Mouse (Mus musculus) heart, embryonic 13.5 days (tissue): ENCODE data around the gene Sbf2. TPM values are rescaled to one million over a fixed set of nuclear protein-coding genes. Genes with fewer than 3 reads are reported as not detected.
"Not testable (repeated sequence)": the region's sequence is repeated elsewhere in the genome, so short reads cannot be mapped to it uniquely, and the experiment has no call there.

ENCODE experiments used
- ATAC-seq: fragments of 200-750 bp; cut with Nextera tagmentation; 2 replicates; pipeline ENCODE4 v1.8.0; 2017; ENCODE audit warnings: moderate TSS enrichment; ENCODE audit not compliant: insufficient number of reproducible peaks, low FRiP score, low TSS enrichment; ENCODE audit errors: extremely low read depth
- H3K27ac ChIP-seq: fragments of 300-500 bp; sonication (generic); replicated peaks from 2 replicates; pipeline ENCODE4 v1.5.1; 2015; ENCODE audit warnings: moderate library complexity, mild to moderate bottlenecking, inconsistent platforms
- H3K27me3 ChIP-seq: fragments of 300-500 bp; sonication (generic); replicated peaks from 2 replicates; pipeline ENCODE4 v1.6.1; 2015; ENCODE audit warnings: mild to moderate bottlenecking, inconsistent platforms
- H3K36me3 ChIP-seq: fragments of 300-500 bp; sonication (generic); 2 replicates; pipeline ENCODE4 v1.6.1; 2015; ENCODE audit warnings: mild to moderate bottlenecking, inconsistent platforms
- H3K4me1 ChIP-seq: fragments of 300-500 bp; sonication (generic); 2 replicates; pipeline ENCODE4 v1.6.1; 2015; ENCODE audit warnings: inconsistent platforms
- H3K4me2 ChIP-seq: fragments of 300-500 bp; sonication (generic); 2 replicates; pipeline ENCODE4 v1.6.1; 2015; ENCODE audit warnings: inconsistent platforms, mild to moderate bottlenecking, moderate library complexity
- H3K4me3 ChIP-seq: fragments of 300-500 bp; sonication (generic); 2 replicates; pipeline ENCODE4 v1.5.1; 2015; ENCODE audit warnings: moderate library complexity, mild to moderate bottlenecking, inconsistent platforms
- H3K9ac ChIP-seq: fragments of 300-500 bp; sonication (generic); 2 replicates; pipeline ENCODE4 v1.6.1; 2015; ENCODE audit warnings: inconsistent platforms, mild to moderate bottlenecking, moderate library complexity
- H3K9me3 ChIP-seq: fragments of 300-500 bp; sonication (generic); 2 replicates; pipeline ENCODE4 v1.6.1; 2016; ENCODE audit warnings: inconsistent platforms
- WGBS: fragments of 180-500 bp; shearing (Covaris S2); methylation state at CpG from one replicate; pipeline ENCODE4 v1.1.7; 2015; ENCODE audit warnings: mixed read lengths; 5-methylcytosine and 5-hydroxymethylcytosine counted together
- polyA plus RNA-seq: library from polyadenylated mRNA; unstranded; fragments of >200 nt; fragmentation: Nextera tagmentation; extraction: Ambion mirVana; gene quantifications from 2 replicates; pipeline ENCODE4 v1.2.1, GENCODE M21; 2015

Sbf2 gene
- polyA plus RNA-seq, 1 experiment from 2014 or later: 25.7 TPM

GRCm38 (mm10) chr7:110498653-110499052 is 116.1 kb downstream of the Sbf2 start:
- Histone ChIP-seq H3K27ac (no peak overlapping the region), H3K4me3 (no peak overlapping the region), H3K9me3 (peaks cover 4% of the 10 kb centered on the region; the same call in 1 of the 2 replicates), H3K4me2 (no peak overlapping the region), H3K9ac (no peak overlapping the region), H3K4me1 (no peaks in the 10 kb centered on the region), H3K27me3 (no peaks in the 10 kb centered on the region), H3K36me3 (0 out of 2 replicates have a peak, but pooled peaks cover 2% of the 10 kb centered on the region)
- WGBS: 81% methylated on average over 1 of the region's 1 CpGs
- ATAC-seq: no peak

DNA sequence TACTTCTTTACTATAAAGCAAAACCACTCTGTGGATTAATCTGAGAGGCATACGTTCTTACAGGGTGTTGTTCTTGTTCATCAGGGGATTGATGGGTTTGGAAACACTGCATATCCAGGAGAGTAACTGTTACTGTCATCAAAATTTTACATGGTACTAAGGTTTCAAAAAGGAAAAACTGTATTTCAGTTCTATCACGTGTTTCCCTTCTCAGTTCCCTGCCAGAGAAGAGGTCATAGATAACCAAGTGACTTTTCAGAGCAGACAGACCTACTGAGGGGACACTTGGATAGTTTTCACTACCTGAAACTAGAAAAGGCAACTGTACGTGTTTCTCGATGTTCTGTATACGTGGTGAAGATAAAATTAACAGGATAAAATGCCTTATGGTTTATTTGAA is 123.7 kb downstream of the Sbf2 start:
- Histone ChIP-seq H3K9me3 (no peaks in the 10 kb centered on the region), H3K4me3 (no peak overlapping the region), H3K4me2 (no peak overlapping the region), H3K4me1 (peaks cover 5% of the 10 kb centered on the region; the same call in 1 of the 2 replicates), H3K27ac (no peak overlapping the region), H3K27me3 (no peaks in the 10 kb centered on the region), H3K36me3 (no peaks in the 10 kb centered on the region), H3K9ac (no peak overlapping the region)
- no peak for ATAC-seq
- WGBS: 69% methylated on average over 5 of the region's 5 CpGs

GRCm38 (mm10) chr7:110485051-110485450 is 129.7 kb downstream of the Sbf2 start:
- H3K36me3 ChIP-seq: peaks cover 5% of the 10 kb centered on the region
- H3K9me3 ChIP-seq: no peaks in the 10 kb centered on the region
- whole genome bisulfite sequencing: 63% methylated on average over 5 of the region's 5 CpGs
- H3K4me1 ChIP-seq: peaks cover 7% of the 10 kb centered on the region; the same call in 1 of the 2 replicates
- no peak overlapping the region for H3K4me2 ChIP-seq
- no peak overlapping the region for H3K27ac ChIP-seq
- H3K9ac ChIP-seq: no peak overlapping the region
- no peak for ATAC-seq
- H3K4me3 ChIP-seq: no peak overlapping the region
- H3K27me3 ChIP-seq: no peaks in the 10 kb centered on the region

DNA sequence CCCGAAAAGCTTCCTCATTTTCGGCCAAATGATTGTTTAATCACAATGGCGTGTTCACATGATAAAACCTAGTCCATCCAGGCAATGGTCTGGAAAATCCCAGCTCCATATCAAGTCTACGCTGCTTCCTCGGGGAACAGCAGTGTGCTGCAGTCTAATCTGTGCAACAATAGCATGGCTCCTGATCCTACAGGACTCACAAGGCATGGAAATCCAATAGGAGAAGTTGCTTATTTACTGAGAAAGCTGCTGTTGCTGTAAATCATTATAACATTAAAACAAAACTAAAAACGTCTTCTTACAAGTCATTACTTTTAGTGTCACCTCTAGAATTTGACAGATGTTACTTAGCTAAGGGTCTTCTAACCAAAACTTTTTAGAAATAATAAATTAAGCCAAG is 143.7 kb downstream of the Sbf2 start:
- Histone ChIP-seq H3K4me3 (no peak overlapping the region), H3K27ac (no peak overlapping the region), H3K4me1 (no peaks in the 10 kb centered on the region), H3K27me3 (no peaks in the 10 kb centered on the region), H3K4me2 (no peak overlapping the region), H3K36me3 (no peaks in the 10 kb centered on the region), H3K9me3 (no peaks in the 10 kb centered on the region), H3K9ac (no peak overlapping the region)
- no peak for ATAC-seq
- 53% methylated on average over 6 of the region's 6 CpGs for WGBS

DNA sequence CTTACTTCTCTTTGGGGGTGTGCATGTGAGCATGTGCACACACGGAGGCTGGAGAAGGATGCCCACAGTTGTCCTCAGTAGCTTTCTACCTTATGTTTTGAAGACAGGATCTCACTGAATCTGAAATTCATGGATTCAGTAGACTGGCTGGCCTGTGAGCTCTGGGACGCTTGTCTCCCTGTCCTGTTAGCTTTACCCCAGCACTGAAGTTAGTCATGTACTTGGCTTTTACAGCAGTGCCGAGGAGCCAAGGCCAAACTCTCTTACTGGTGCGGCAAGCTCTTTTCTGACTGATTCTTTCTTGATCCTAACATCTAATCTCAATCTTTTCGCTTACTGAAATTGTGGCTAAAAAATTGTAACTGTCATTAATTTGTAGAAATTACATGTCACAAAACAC is 151.3 kb downstream of the Sbf2 start:
- Histone ChIP-seq H3K4me1 (no peaks in the 10 kb centered on the region), H3K36me3 (no peaks in the 10 kb centered on the region; the same call in none of the 2 replicates), H3K9ac (no peak overlapping the region), H3K27ac (no peak overlapping the region), H3K9me3 (no peaks in the 10 kb centered on the region), H3K27me3 (no peaks in the 10 kb centered on the region), H3K4me2 (no peak overlapping the region), H3K4me3 (no peak overlapping the region)
- no peak for ATAC-seq
- WGBS: 77% methylated on average over 5 of the region's 5 CpGs

DNA sequence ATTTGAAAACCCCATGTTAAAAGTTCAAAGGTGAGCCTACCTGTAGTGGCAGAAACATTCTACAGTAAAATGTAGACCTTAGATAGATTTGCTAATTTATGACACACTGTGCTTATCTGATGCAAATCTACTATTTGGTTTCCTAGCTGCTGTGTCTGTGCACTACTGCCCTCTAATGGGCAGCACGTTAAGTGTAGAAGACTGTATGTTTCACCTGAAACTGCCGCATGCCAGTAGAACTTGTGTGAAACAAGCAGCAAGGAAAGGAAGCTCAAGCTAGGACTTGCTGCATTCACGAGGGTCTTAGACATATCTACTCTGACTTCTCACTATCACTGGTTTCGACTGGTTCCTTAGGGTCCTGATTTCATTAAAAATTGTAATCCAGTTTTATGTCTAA is 182.4 kb downstream of the Sbf2 start:
- WGBS: 18% methylated on average over 4 of the region's 4 CpGs
- Histone ChIP-seq H3K36me3 (peaks cover 20% of the 10 kb centered on the region), H3K27ac (no peak overlapping the region), H3K4me1 (no peaks in the 10 kb centered on the region), H3K9ac (no peak overlapping the region), H3K9me3 (no peaks in the 10 kb centered on the region), H3K4me3 (no peak overlapping the region), H3K4me2 (no peak overlapping the region), H3K27me3 (no peaks in the 10 kb centered on the region)
- ATAC-seq: no peak

GRCm38 (mm10) chr7:110416318-110416717 is 198.4 kb downstream of the Sbf2 start:
- no peak overlapping the region for H3K4me3 ChIP-seq
- no peak overlapping the region for H3K4me2 ChIP-seq
- no peak overlapping the region for H3K9ac ChIP-seq
- no peaks in the 10 kb centered on the region for H3K27me3 ChIP-seq
- H3K27ac ChIP-seq: peak overlapping the region; percentile 25; the same call in 1 of the 2 replicates
- H3K9me3 ChIP-seq: no peaks in the 10 kb centered on the region
- no peak; the same call in 1 of the 2 replicates for ATAC-seq
- H3K36me3 ChIP-seq: peaks cover 36% of the 10 kb centered on the region
- peaks cover 15% of the 10 kb centered on the region for H3K4me1 ChIP-seq
- WGBS: 65% methylated on average over 1 of the region's 1 CpGs

GRCm38 (mm10) chr7:110414276-110414675 is 200.4 kb downstream of the Sbf2 start:
- Histone ChIP-seq H3K4me2 (no peak overlapping the region), H3K4me3 (no peak overlapping the region), H3K9ac (no peak overlapping the region), H3K4me1 (peaks cover 15% of the 10 kb centered on the region), H3K36me3 (peaks cover 32% of the 10 kb centered on the region), H3K27me3 (no peaks in the 10 kb centered on the region), H3K9me3 (no peaks in the 10 kb centered on the region), H3K27ac (no peak overlapping the region)
- ATAC-seq: no peak
- 80% methylated on average over 5 of the region's 5 CpGs for WGBS

- H3K4me1 ChIP-seq: no peaks in the 10 kb centered on the region
- H3K9me3 ChIP-seq: no peaks in the 10 kb centered on the region
- H3K27ac ChIP-seq: no peak overlapping the region
- no peak overlapping the region for H3K4me3 ChIP-seq
- WGBS: 66% methylated on average over 1 of the region's 1 CpGs
- no peak for ATAC-seq
- no peaks in the 10 kb centered on the region for H3K27me3 ChIP-seq
- no peak overlapping the region for H3K4me2 ChIP-seq
- H3K36me3 ChIP-seq: peaks cover 33% of the 10 kb centered on the region
- no peak overlapping the region for H3K9ac ChIP-seq
Measured at GRCm38 (mm10) chr7:110402092-110402491, 212.6 kb downstream of the Sbf2 start.

- 52% methylated on average over 6 of the region's 6 CpGs for WGBS
- no peak for ATAC-seq
- Histone ChIP-seq H3K9ac (no peak overlapping the region), H3K4me1 (peaks cover 21% of the 10 kb centered on the region), H3K4me3 (no peak overlapping the region), H3K9me3 (no peaks in the 10 kb centered on the region), H3K27me3 (no peaks in the 10 kb centered on the region), H3K27ac (no peak overlapping the region), H3K36me3 (peaks cover 5% of the 10 kb centered on the region), H3K4me2 (no peak overlapping the region)
Measured at GRCm38 (mm10) chr7:110392576-110392975, 222.1 kb downstream of the Sbf2 start.

- Histone ChIP-seq H3K27me3 (no peaks in the 10 kb centered on the region), H3K36me3 (no peaks in the 10 kb centered on the region), H3K4me3 (no peak overlapping the region), H3K4me2 (no peak overlapping the region), H3K4me1 (peaks cover 23% of the 10 kb centered on the region), H3K27ac (no peak overlapping the region), H3K9me3 (no peaks in the 10 kb centered on the region), H3K9ac (no peak overlapping the region)
- WGBS: 69% methylated on average over 2 of the region's 2 CpGs
- ATAC-seq: no peak
Measured at GRCm38 (mm10) chr7:110391632-110392031, 223.1 kb downstream of the Sbf2 start.

- not testable (repeated sequence) for ATAC-seq, H3K9ac ChIP-seq, H3K27me3 ChIP-seq, H3K4me2 ChIP-seq, H3K9me3 ChIP-seq, H3K36me3 ChIP-seq, H3K4me3 ChIP-seq, H3K27ac ChIP-seq
- peaks cover 19% of the 10 kb centered on the region for H3K4me1 ChIP-seq
- WGBS: 69% methylated on average over 2 of the region's 2 CpGs
Measured at GRCm38 (mm10) chr7:110388889-110389288, 225.8 kb downstream of the Sbf2 start.
